Mouse (Mus musculus) adrenal gland, postnatal 14 days (tissue): ENCODE measurements around the gene Shroom3. TPM values are rescaled to one million over a fixed set of nuclear protein-coding genes. Genes with fewer than 3 reads are reported as not detected.
A peak's percentile ranks its signal among the peaks of the same experiment; 100 is the strongest.

ENCODE experiments used
- DNase-seq: peaks from one replicate; pipeline ENCODE4 v3.0.0; 2021; ENCODE audit warnings: mixed read lengths
- total RNA-seq: library from RNA; stranded (reverse); gene quantifications from 2 replicates; pipeline ENCODE4 v1.2.3, GENCODE M21; 2021

The Shroom3 gene
- total RNA-seq, 1 experiment from 2014 or later = 7.9 TPM

- DNase-seq = no peak
Measured at GRCm38 (mm10) chr5:92850925-92851324, 167.7 kb downstream of the Shroom3 start.

GRCm38 (mm10) chr5:92854983-92855382, 171.7 kb downstream of the Shroom3 start:
- no peak for DNase-seq

- peak; percentile 54 for DNase-seq
Measured at GRCm38 (mm10) chr5:92856346-92856745, 173.1 kb downstream of the Shroom3 start.

GRCm38 (mm10) chr5:92857177-92857576, 173.9 kb downstream of the Shroom3 start:
- no peak for DNase-seq

GRCm38 (mm10) chr5:92858104-92858503, 174.9 kb downstream of the Shroom3 start:
- DNase-seq = no peak

GRCm38 (mm10) chr5:92858576-92858975, 175.3 kb downstream of the Shroom3 start:
- DNase-seq = no peak

GRCm38 (mm10) chr5:92861416-92862112, 178.3 kb downstream of the Shroom3 start:
- no peak for DNase-seq

GRCm38 (mm10) chr5:92865090-92865489, 181.9 kb downstream of the Shroom3 start:
- no peak for DNase-seq

GRCm38 (mm10) chr5:92866546-92866945, 183.3 kb downstream of the Shroom3 start:
- DNase-seq = no peak

- DNase-seq = no peak
Measured at GRCm38 (mm10) chr5:92867253-92867652, 184.0 kb downstream of the Shroom3 start.

GRCm38 (mm10) chr5:92868231-92868630, 185.0 kb downstream of the Shroom3 start:
- DNase-seq = no peak

- DNase-seq = no peak
Measured at GRCm38 (mm10) chr5:92871048-92871447, 187.8 kb downstream of the Shroom3 start.

- DNase-seq = no peak
Measured at GRCm38 (mm10) chr5:92872182-92872581, 188.9 kb downstream of the Shroom3 start.

- no peak for DNase-seq
Measured at GRCm38 (mm10) chr5:92872991-92873390, 189.8 kb downstream of the Shroom3 start.

GRCm38 (mm10) chr5:92873518-92873917, 190.3 kb downstream of the Shroom3 start:
- DNase-seq = no peak

- no peak for DNase-seq
Measured at GRCm38 (mm10) chr5:92875836-92876235, 192.6 kb downstream of the Shroom3 start.

GRCm38 (mm10) chr5:92877104-92877503, 193.9 kb downstream of the Shroom3 start:
- DNase-seq = no peak

- no peak for DNase-seq
Measured at GRCm38 (mm10) chr5:92880393-92880792, 197.2 kb downstream of the Shroom3 start.

GRCm38 (mm10) chr5:92880893-92881292, 197.7 kb downstream of the Shroom3 start:
- no peak for DNase-seq

- peak; percentile 42 for DNase-seq
Measured at GRCm38 (mm10) chr5:92886141-92886540, 202.9 kb downstream of the Shroom3 start.

- DNase-seq = no peak
Measured at GRCm38 (mm10) chr5:92887501-92887900, 204.3 kb downstream of the Shroom3 start.

GRCm38 (mm10) chr5:92888628-92889241, 205.5 kb downstream of the Shroom3 start:
- DNase-seq = peak; percentile 40

GRCm38 (mm10) chr5:92890902-92891301, 207.7 kb downstream of the Shroom3 start:
- DNase-seq = no peak

- DNase-seq = no peak
Measured at GRCm38 (mm10) chr5:92893284-92893683, 210.0 kb downstream of the Shroom3 start.
